ENCODE assay signal across 11 mouse cellular contexts in the genomic region with DNA sequence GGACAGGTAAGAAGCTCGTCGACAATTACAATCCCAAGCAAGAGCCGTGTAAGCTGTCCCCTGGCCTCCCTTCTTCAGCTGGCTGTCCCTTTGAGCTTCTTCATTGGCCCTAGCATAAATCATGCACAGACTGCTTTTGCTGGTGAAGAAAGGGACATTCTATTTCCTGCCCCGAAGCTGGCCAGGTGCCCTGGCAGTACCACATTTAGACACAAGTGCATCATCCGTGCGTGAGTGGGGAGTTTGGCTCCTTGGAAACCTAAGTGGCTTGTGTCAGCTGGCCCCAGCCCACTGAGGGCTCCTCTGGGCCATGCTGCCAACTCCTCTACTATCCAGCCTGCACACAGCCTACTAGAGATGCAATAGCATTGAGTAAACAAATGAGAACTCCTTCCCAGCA. TPM values are rescaled to one million over a fixed set of nuclear protein-coding genes. Genes with fewer than 3 reads are reported as not detected.
DNase-seq lines count a peak whose midpoint lies in the region; ATAC-seq lines count a peak whose summit lies in the region.
"Had no signal": no experiment of that assay in that cellular context is flagged by ENCODE, and none has a peak within 500 bp of the region (broad histone marks: within the 10 kb centered on the region; RNA-seq: fewer than 3 reads in every experiment).

Mylk3 (minus strand) TSS at position 141 of the 400 bp plus-strand sequence.

- DNase-seq in gastrocnemius, adult 18-20 months (ENCODE audit: low spot score): peak; percentile 9
- no peak for DNase-seq in gastrocnemius, postnatal 4 days (ENCODE audit: low spot score in 2 of 2)
- DNase-seq in frontal cortex, postnatal 36 days (ENCODE audit: low spot score in 2 of 2): peak; percentile 31 to 46
- peak; percentile 77 to 86 for DNase-seq in heart, postnatal 10 days
- DNase-seq in thymus, postnatal 36 days: no peak
- DNase-seq: kidney, postnatal 14 days; midbrain, embryonic 14.5 days had no signal

- ATAC-seq in megakaryocyte-erythroid progenitor cell, adult 5-6 weeks (replicated peaks; ENCODE audit: low FRiP score, low TSS enrichment, poor library complexity, severe bottlenecking): no peak
- no peak for ATAC-seq in forebrain, embryonic 13.5 days
- no peak for ATAC-seq in kidney, embryonic 16.5 days (ENCODE audit: low FRiP score, low TSS enrichment)

- H3K4me3 ChIP-seq in forebrain, embryonic 13.5 days: no peak within 1 kb of the TSS
- no peak within 1 kb of the TSS for H3K4me3 ChIP-seq in kidney, embryonic 16.5 days (ENCODE audit: low read length)
- H3K4me3 ChIP-seq: stomach, embryonic 15.5 days had no signal

- no peaks in the 10 kb centered on the region for H3K9me3 ChIP-seq in forebrain, embryonic 13.5 days (replicated peaks)
- no peaks in the 10 kb centered on the region for H3K9me3 ChIP-seq in kidney, embryonic 16.5 days (ENCODE audit: low read length)
- H3K9me3 ChIP-seq: stomach, embryonic 15.5 days had no signal

- no peak within 1 kb of the TSS for H3K4me2 ChIP-seq in forebrain, embryonic 13.5 days
- H3K4me2 ChIP-seq in kidney, embryonic 16.5 days (replicated peaks; ENCODE audit: low read depth, low read length): no peak within 1 kb of the TSS
- H3K4me2 ChIP-seq: stomach, embryonic 15.5 days had no signal

- no peaks in the 10 kb centered on the region for H3K4me1 ChIP-seq in forebrain, embryonic 13.5 days
- no peaks in the 10 kb centered on the region; the same call in 1 of the 2 replicates for H3K4me1 ChIP-seq in kidney, embryonic 16.5 days (ENCODE audit: insufficient read depth, low read length)
- H3K4me1 ChIP-seq: stomach, embryonic 15.5 days had no signal

- intact Hi-C loops in heart, postnatal 10 days (cut with DNase I): no loop called here

- H3K27ac ChIP-seq in forebrain, embryonic 13.5 days: no peak within 1 kb of the TSS
- H3K27ac ChIP-seq in kidney, embryonic 16.5 days (ENCODE audit: low read length): no peak within 1 kb of the TSS
- H3K27ac ChIP-seq: stomach, embryonic 15.5 days had no signal

- no peaks in the 10 kb centered on the region for H3K27me3 ChIP-seq in forebrain, embryonic 13.5 days
- no peaks in the 10 kb centered on the region for H3K27me3 ChIP-seq in kidney, embryonic 16.5 days (ENCODE audit: insufficient read depth, low read length)
- H3K27me3 ChIP-seq: stomach, embryonic 15.5 days had no signal

- no peaks in the 10 kb centered on the region for H3K36me3 ChIP-seq in forebrain, embryonic 13.5 days (ENCODE audit: poor library complexity, severe bottlenecking)
- H3K36me3 ChIP-seq in kidney, embryonic 16.5 days (ENCODE audit: insufficient read depth, low read length): no peaks in the 10 kb centered on the region
- H3K36me3 ChIP-seq: stomach, embryonic 15.5 days had no signal

- WGBS in forebrain, embryonic 13.5 days: 89% methylated on average over 6 of the region's 6 CpGs
- 60% methylated on average over 6 of the region's 6 CpGs for WGBS in kidney, embryonic 16.5 days

- no peak within 1 kb of the TSS for H3K9ac ChIP-seq in forebrain, embryonic 13.5 days
- no peak within 1 kb of the TSS for H3K9ac ChIP-seq in kidney, embryonic 16.5 days (replicated peaks; ENCODE audit: low read length)
- H3K9ac ChIP-seq: stomach, embryonic 15.5 days had no signal

RNA-seq across cellular contexts. Expression of gene Mylk3, which starts in this region (rescaled TPM):
- total RNA-seq in gastrocnemius, adult 18-20 months (2021): 1 to 10 TPM in 1 of 2 experiments, under 1 TPM in 1; 0.57 to 1.4 TPM
- total RNA-seq in gastrocnemius, postnatal 4 days (2021): 1 to 10 TPM; 3.7 to 4.4 TPM
- total RNA-seq in heart, postnatal 10 days (2021): 100 to 1,000 TPM; 274 to 314 TPM
- total RNA-seq in megakaryocyte-erythroid progenitor cell, adult 5-6 weeks (2014; fragmentation: Nextera tagmentation): 39.2 and 40.3 TPM in 2 replicates
- 24.3 and 31.6 TPM in 2 replicates for total RNA-seq in megakaryocyte-erythroid progenitor cell, adult 5-6 weeks (2017)
- polyA plus RNA-seq in forebrain, embryonic 13.5 days (2015; fragmentation: Nextera tagmentation; extraction: Ambion mirVana): 0.45 and 0.60 TPM in 2 replicates
- polyA plus RNA-seq in kidney, embryonic 16.5 days (2015; fragmentation: Nextera tagmentation; extraction: Ambion mirVana): 1.7 and 1.9 TPM in 2 replicates

Comparison
In these comparisons a context has a peak if more than half of its experiments do, and no peak if none do; other contexts are left out.
1. RNA of gene Mylk3 (total RNA-seq): 274 to 314 TPM in heart, postnatal 10 days; 24.3 to 40.3 TPM in megakaryocyte-erythroid progenitor cell, adult 5-6 weeks, 3.7 to 4.4 TPM in gastrocnemius, postnatal 4 days and 0.57 to 1.4 TPM in gastrocnemius, adult 18-20 months; every median in the first group is over 4 times any median in the second.
2. DNase-seq: peak in gastrocnemius, adult 18-20 months (single experiment), frontal cortex, postnatal 36 days (2 of 2) and heart, postnatal 10 days (2 of 2); none in gastrocnemius, postnatal 4 days (0 of 2) and thymus, postnatal 36 days (0 of 2).